Mouse (Mus musculus) forebrain, postnatal 0 days (tissue): ENCODE measurements at regions not wholly inside any gene's neighbourhood (a gene's known extent, or its start where the extent isn't known, plus 50 kb on each side); places are given as distances from the start of the nearest gene placed in this dataset.

Experiments used
- ATAC-seq: fragments of 200-750 bp; cut with Nextera tagmentation; 2 replicates; pipeline ENCODE4 v1.8.0; 2017; ENCODE audit warnings: mild to moderate bottlenecking, moderate library complexity
- DNase-seq: peaks from one replicate; pipeline ENCODE4 v3.0.0-alpha.2; 2015
- H3K27ac ChIP-seq: fragments of 300-500 bp; sonication (generic); 2 replicates; pipeline ENCODE4 v1.5.1; 2014; ENCODE audit warnings: low read depth, mild to moderate bottlenecking, antibody characterized with exemption, low read length, moderate library complexity, mixed read lengths
- H3K27me3 ChIP-seq: fragments of 300-500 bp; sonication (generic); 2 replicates; pipeline ENCODE4 v1.6.1; 2014; ENCODE audit warnings: mild to moderate bottlenecking, low read length, mixed read lengths; ENCODE audit not compliant: insufficient read depth
- H3K36me3 ChIP-seq: fragments of 300-500 bp; sonication (generic); 2 replicates; pipeline ENCODE4 v1.6.1; 2014; ENCODE audit warnings: mild to moderate bottlenecking, moderate library complexity; ENCODE audit not compliant: insufficient read depth
- H3K4me1 ChIP-seq: fragments of 300-500 bp; sonication (generic); 2 replicates; pipeline ENCODE4 v1.6.1; 2014; ENCODE audit warnings: antibody characterized with exemption; ENCODE audit not compliant: insufficient read depth
- H3K4me2 ChIP-seq: fragments of 300-500 bp; sonication (generic); 2 replicates; pipeline ENCODE4 v1.6.1; 2014; ENCODE audit warnings: low read depth, mild to moderate bottlenecking, moderate library complexity
- H3K4me3 ChIP-seq: fragments of 300-500 bp; sonication (generic); 2 replicates; pipeline ENCODE4 v1.5.1; 2014; ENCODE audit warnings: low read depth, low read length, mixed read lengths
- H3K9ac ChIP-seq: fragments of 300-500 bp; sonication (generic); 2 replicates; pipeline ENCODE4 v1.6.1; 2014; ENCODE audit warnings: mild to moderate bottlenecking
- H3K9me3 ChIP-seq: fragments of 300-500 bp; sonication (generic); 2 replicates; pipeline ENCODE4 v1.6.1; 2016; ENCODE audit warnings: low read length
- CTCF ChIP-seq: sonication (generic); IDR thresholded peaks from 2 replicates; pipeline ENCODE4 v1.5.1; 2016; ENCODE audit warnings: antibody characterized with exemption, control low read depth, low read depth
- WGBS: fragments of 180-500 bp; shearing (Covaris S2); extraction: QIAGEN DNeasy Blood & Tissue Kit; methylation state at CpG from one replicate; pipeline ENCODE4 v1.1.7; 2014; 5-methylcytosine and 5-hydroxymethylcytosine counted together

DNA sequence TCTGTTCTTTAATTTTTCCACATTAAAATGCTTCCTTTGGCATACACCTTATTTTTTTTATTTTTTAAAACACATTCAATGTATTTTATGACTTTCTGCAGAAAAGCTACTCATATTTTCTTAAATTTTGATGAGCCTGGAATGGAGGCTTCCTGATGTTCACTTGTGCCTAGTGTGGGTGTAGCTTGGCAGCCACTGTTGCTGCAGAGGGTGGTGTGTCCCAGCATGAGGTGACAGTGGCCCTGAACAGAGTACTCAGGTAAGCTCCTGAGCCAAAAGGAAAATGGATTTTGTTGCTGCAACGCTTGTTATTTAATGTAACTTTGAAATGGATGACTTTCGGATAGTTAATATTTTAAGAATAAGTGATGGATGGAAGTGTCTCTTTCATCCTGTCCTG lies 170.6 kb downstream of the Eipr1 start:
- H3K36me3 ChIP-seq = no peaks in the 10 kb centered on the region
- no peak for TF ChIP-seq CTCF
- no peak overlapping the region for H3K4me3 ChIP-seq
- no peak overlapping the region for H3K9ac ChIP-seq
- H3K4me1 ChIP-seq = no peaks in the 10 kb centered on the region
- no peaks in the 10 kb centered on the region for H3K27me3 ChIP-seq
- no peaks in the 10 kb centered on the region for H3K9me3 ChIP-seq
- H3K4me2 ChIP-seq = no peak overlapping the region
- no peak overlapping the region for H3K27ac ChIP-seq
- ATAC-seq (no peak), DNase-seq (no peak)
- 97% methylated on average over 2 of the region's 2 CpGs for WGBS

DNA sequence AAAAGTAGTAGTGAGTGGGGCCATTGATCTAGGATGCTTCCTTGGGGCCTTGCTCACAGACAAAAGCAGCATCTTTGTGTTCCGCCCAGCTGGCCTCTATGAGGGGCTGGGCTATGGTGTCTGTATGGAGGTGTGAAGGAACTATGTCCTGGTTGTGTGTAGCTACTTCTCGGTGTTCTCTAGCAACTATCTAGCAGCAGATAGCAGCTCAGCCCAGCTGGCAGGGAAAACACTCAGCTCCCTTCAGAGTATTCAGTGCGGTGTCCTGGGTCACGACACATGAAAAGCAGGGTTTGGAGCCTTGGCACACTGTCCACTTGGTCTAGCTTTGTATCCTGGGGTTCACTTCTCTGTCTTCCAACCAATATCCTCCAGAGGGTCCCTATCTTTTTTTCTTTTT lies 173.6 kb downstream of the Eipr1 start:
- Histone ChIP-seq H3K9me3 (no peaks in the 10 kb centered on the region), H3K4me3 (no peak overlapping the region), H3K4me1 (no peaks in the 10 kb centered on the region), H3K36me3 (no peaks in the 10 kb centered on the region), H3K27ac (no peak overlapping the region), H3K27me3 (no peaks in the 10 kb centered on the region), H3K4me2 (no peak overlapping the region), H3K9ac (no peak overlapping the region)
- no peak for ATAC-seq
- WGBS = 87% methylated on average over 4 of the region's 4 CpGs
- DNase-seq = no peak
- TF ChIP-seq CTCF = no peak

DNA sequence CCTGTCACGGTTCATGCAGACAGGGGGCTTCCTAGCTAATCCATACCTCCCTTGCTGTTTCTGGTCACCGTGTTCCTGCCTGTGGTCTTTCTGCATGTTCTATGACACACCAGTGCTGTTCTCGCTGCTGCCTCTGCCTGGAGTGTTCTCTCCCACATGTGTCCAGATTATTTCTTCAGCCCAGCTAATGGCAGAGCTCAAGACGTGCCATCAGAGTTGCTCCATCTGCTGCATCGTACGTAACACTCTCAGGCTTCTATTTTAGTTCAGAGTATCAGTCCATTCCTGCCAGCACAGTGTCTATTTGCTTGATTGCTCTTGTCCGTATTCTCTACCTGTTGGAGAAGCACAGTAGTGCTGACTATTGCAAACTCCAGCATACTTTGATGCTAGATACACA lies 188.3 kb downstream of the Eipr1 start:
- Histone ChIP-seq H3K36me3 (no peaks in the 10 kb centered on the region), H3K4me3 (no peak overlapping the region), H3K9me3 (no peaks in the 10 kb centered on the region), H3K27ac (no peak overlapping the region), H3K4me1 (no peaks in the 10 kb centered on the region), H3K9ac (no peak overlapping the region), H3K4me2 (no peak overlapping the region), H3K27me3 (no peaks in the 10 kb centered on the region)
- DNase-seq (no peak), ATAC-seq (no peak)
- WGBS = 81% methylated on average over 7 of the region's 7 CpGs
- no peak for TF ChIP-seq CTCF

DNA sequence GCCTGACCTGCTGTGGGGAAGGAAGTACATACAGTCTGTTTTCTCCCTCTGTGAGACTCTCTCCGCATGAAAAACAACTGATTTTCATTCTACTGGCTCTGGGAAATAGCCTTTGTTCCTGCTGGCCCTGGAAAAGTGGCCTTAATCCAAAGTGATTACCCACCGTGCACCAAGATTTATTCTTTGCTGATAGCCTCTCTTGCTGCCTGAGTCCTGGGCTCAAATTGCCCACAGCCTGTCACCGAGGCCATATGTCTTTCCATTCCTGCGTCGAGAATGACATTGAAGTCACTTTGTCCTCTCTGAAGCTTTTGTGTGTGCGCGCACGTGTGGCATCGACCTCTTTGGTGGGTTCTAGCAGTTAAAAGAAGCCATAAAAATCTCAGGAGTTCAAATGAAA lies 197.3 kb downstream of the Eipr1 start:
- no peak overlapping the region for H3K4me3 ChIP-seq
- no peaks in the 10 kb centered on the region for H3K4me1 ChIP-seq
- TF ChIP-seq CTCF = no peak
- H3K27me3 ChIP-seq = no peaks in the 10 kb centered on the region
- no peak for DNase-seq
- H3K9me3 ChIP-seq = no peaks in the 10 kb centered on the region
- ATAC-seq = peak; percentile 54
- no peak overlapping the region for H3K4me2 ChIP-seq
- H3K27ac ChIP-seq = peak overlapping the region; percentile 62; the same call in 1 of the 2 replicates
- WGBS = 41% methylated on average over 9 of the region's 9 CpGs
- no peaks in the 10 kb centered on the region for H3K36me3 ChIP-seq
- no peak overlapping the region for H3K9ac ChIP-seq

DNA sequence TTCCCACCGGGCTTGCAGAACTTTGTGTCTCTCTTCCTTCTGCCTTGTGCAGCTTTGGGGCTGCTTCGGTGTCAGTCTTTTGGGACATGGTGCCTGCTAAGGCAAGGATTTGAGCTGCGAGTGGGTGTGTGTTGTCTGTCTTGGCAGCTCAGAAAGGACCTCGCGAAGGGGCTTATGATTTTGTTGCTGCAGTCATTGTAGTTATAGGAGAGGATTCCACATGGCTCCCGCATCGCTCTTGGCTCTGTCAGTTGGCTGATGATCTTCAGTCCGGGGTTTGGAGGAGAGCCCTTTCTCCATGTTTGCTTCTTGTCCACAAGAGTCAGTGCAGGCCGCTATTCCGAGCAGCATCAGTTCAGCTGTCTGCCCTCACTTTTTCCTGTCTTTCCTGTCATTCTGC lies 197.7 kb downstream of the Eipr1 start:
- Histone ChIP-seq H3K36me3 (no peaks in the 10 kb centered on the region), H3K9me3 (no peaks in the 10 kb centered on the region), H3K27me3 (no peaks in the 10 kb centered on the region), H3K4me1 (no peaks in the 10 kb centered on the region), H3K27ac (peak overlapping the region; percentile 62; the same call in 1 of the 2 replicates), H3K4me3 (no peak overlapping the region), H3K9ac (no peak overlapping the region), H3K4me2 (no peak overlapping the region)
- no peak for TF ChIP-seq CTCF
- 55% methylated on average over 10 of the region's 10 CpGs for WGBS
- peak; percentile 61 for ATAC-seq
- DNase-seq = peak; percentile 39

DNA sequence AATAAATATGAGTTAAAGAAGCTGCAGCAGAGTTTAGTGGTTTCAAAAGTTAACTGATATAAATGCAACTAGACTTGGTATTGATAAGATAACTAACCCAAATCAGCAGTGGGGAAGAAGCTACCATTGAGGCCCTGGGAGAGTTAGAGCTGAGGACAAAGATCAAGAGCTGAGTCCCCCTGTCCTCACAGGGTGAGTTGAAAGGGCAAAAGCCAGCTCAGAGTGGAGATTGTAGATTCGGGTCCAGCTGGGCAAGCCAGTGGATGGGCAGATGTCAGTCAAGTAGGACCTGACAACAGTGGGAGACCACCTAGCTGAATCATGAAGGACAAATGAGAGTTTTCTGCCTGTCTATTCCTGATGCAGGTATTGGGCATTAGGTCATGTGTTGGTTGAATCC lies 205.6 kb downstream of the Eipr1 start:
- no peaks in the 10 kb centered on the region for H3K4me1 ChIP-seq
- no peak overlapping the region for H3K4me2 ChIP-seq
- WGBS = 75% methylated on average over 1 of the region's 1 CpGs
- no peak overlapping the region for H3K9ac ChIP-seq
- H3K36me3 ChIP-seq = no peaks in the 10 kb centered on the region
- no peak for TF ChIP-seq CTCF
- H3K4me3 ChIP-seq = no peak overlapping the region
- ATAC-seq = no peak
- H3K27me3 ChIP-seq = no peaks in the 10 kb centered on the region
- no peak overlapping the region for H3K27ac ChIP-seq
- no peaks in the 10 kb centered on the region for H3K9me3 ChIP-seq
- no peak for DNase-seq

DNA sequence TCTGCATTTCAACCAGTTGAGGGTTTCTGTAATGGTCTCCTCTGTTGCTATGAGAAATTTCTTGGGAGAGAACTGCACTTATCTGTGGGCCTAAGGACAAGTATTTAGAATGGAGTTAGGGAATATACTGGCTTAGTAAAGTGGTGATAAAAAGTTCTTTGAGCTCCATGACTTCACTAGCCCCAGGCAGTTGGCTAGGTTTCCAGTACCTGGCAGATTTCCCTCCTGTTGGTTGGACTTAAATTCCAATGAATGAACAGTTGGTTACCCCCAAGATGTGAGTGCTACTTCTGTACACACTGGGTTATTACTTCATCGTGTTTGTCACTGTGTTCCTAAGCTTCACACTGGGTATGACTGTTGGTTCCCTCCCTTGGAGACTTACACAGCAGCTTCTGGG lies 207.1 kb downstream of the Eipr1 start:
- DNase-seq = no peak
- Histone ChIP-seq H3K27me3 (no peaks in the 10 kb centered on the region), H3K4me3 (no peak overlapping the region), H3K4me1 (no peaks in the 10 kb centered on the region), H3K9me3 (no peaks in the 10 kb centered on the region), H3K4me2 (no peak overlapping the region), H3K36me3 (no peaks in the 10 kb centered on the region), H3K9ac (no peak overlapping the region), H3K27ac (no peak overlapping the region)
- TF ChIP-seq CTCF = no peak
- WGBS = 49% methylated on average over 1 of the region's 1 CpGs
- ATAC-seq = no peak
